Mouse (Mus musculus) layer of hippocampus, postnatal 25 days (tissue): ENCODE results near the gene Gbp6. TPM values are rescaled to one million over a fixed set of nuclear protein-coding genes. Genes with fewer than 3 reads are reported as not detected.

Experiments
- total RNA-seq, 2 experiments: library from RNA; stranded (reverse); gene quantifications; 2 replicates each; pipeline ENCODE4 v1.2.3; 2021

Gene Gbp6
- total RNA-seq, 2 experiments from 2014 or later = 0.59 to 0.63 TPM

Other genes starting within 250 kb of the Gbp6 start
- 1 to 10 TPM; 1.1 to 1.7 TPM for gene Gbp9, start 154.2 kb downstream of the Gbp6 start, total RNA-seq
- not detected for gene Gbp8, start 154.2 kb downstream of the Gbp6 start, total RNA-seq
- 1 to 10 TPM in 1 of 2 experiments, under 1 TPM in 1; 0.39 to 1.4 TPM for gene Gbp4, start 154.1 kb downstream of the Gbp6 start, total RNA-seq
- gene Gbp10, start 54.2 kb downstream of the Gbp6 start, total RNA-seq = not detected
- gene Gm43302, start within 50 bp of the Gbp6 start, total RNA-seq = under 1 TPM in 1 of 2 experiments, not detected in 1; 0.09 TPM
- 10 to 100 TPM; 65.5 to 70.3 TPM for gene Lrrc8b, start 122.1 kb upstream of the Gbp6 start, total RNA-seq
- 10 to 100 TPM; 23.5 to 27.0 TPM for gene Lrrc8c, start 225.7 kb upstream of the Gbp6 start, total RNA-seq